Mouse (Mus musculus) hindbrain, embryonic 15.5 days (tissue): ENCODE data around the gene Gm7971. TPM values are rescaled to one million over a fixed set of nuclear protein-coding genes. Genes with fewer than 3 reads are reported as not detected.
"Not testable (repeated sequence)": the region's sequence is repeated elsewhere in the genome, so short reads cannot be mapped to it uniquely, and the experiment has no call there.

Experiments
- ATAC-seq: fragments of 200-750 bp; cut with Nextera tagmentation; 2 replicates; pipeline ENCODE4 v1.8.0; 2017; ENCODE audit warnings: low read depth, moderate number of reproducible peaks, moderate TSS enrichment; ENCODE audit not compliant: low FRiP score
- H3K27ac ChIP-seq: fragments of 300-500 bp; sonication (generic); replicated peaks from 2 replicates; pipeline ENCODE4 v1.5.1; 2015; ENCODE audit warnings: mild to moderate bottlenecking, inconsistent platforms
- H3K27me3 ChIP-seq: fragments of 300-500 bp; sonication (generic); 2 replicates; pipeline ENCODE4 v1.6.1; 2015; ENCODE audit warnings: control low read depth, inconsistent platforms
- H3K36me3 ChIP-seq: fragments of 300-500 bp; sonication (generic); 2 replicates; pipeline ENCODE4 v1.6.1; 2015; ENCODE audit warnings: control low read depth, inconsistent platforms
- H3K4me1 ChIP-seq: fragments of 300-500 bp; sonication (generic); replicated peaks from 2 replicates; pipeline ENCODE4 v1.6.1; 2015; ENCODE audit warnings: control low read depth, inconsistent platforms
- H3K4me2 ChIP-seq: fragments of 300-500 bp; sonication (generic); 2 replicates; pipeline ENCODE4 v1.6.1; 2015; ENCODE audit warnings: moderate library complexity, mild to moderate bottlenecking, inconsistent platforms
- H3K4me3 ChIP-seq: fragments of 300-500 bp; sonication (generic); 2 replicates; pipeline ENCODE4 v1.5.1; 2015; ENCODE audit warnings: mild to moderate bottlenecking, inconsistent platforms
- H3K9ac ChIP-seq: fragments of 300-500 bp; sonication (generic); 2 replicates; pipeline ENCODE4 v1.6.1; 2015; ENCODE audit warnings: inconsistent platforms
- H3K9me3 ChIP-seq: fragments of 300-500 bp; sonication (generic); 2 replicates; pipeline ENCODE4 v1.6.1; 2016; ENCODE audit warnings: control low read depth, inconsistent platforms
- WGBS: fragments of 180-500 bp; shearing (Covaris S2); methylation state at CpG from one replicate; pipeline ENCODE4 v1.1.7; 2015; 5-methylcytosine and 5-hydroxymethylcytosine counted together
- polyA plus RNA-seq: library from polyadenylated mRNA; unstranded; fragments of >200 nt; fragmentation: Nextera tagmentation; extraction: Ambion mirVana; gene quantifications from 2 replicates; pipeline ENCODE4 v1.2.1, GENCODE M21; 2015

Gene Gm7971
- not detected in 2 replicates for polyA plus RNA-seq

DNA sequence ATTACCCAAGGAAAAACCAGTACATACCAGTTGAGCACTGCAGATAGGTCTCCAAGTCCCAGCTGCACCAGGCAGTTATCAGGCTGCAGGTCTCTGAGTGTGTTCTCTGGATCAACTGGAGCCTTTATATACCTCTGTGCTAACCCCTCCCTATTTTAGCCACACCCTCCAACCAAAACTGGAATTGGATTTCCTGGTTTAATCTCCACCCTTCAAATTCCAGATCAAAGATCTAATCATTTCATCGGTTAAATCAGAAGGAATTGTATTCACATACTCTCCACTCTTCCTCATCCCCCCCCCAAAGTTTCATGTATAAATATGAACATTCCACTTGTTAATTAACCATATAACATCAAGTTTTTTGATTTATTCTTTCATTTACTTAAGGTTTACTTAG lies at the start of gene Gm7971:
Gm7971 (minus strand) TSS at position 101 of the 400 bp plus-strand sequence.
- H3K4me1 ChIP-seq, ATAC-seq, H3K9ac ChIP-seq, H3K9me3 ChIP-seq, H3K36me3 ChIP-seq, H3K27ac ChIP-seq, H3K27me3 ChIP-seq, H3K4me2 ChIP-seq, H3K4me3 ChIP-seq: not testable (repeated sequence)
- WGBS = no CpG with 5 or more reads among the region's 1 CpGs

Other genes starting within 250 kb of the Gm7971 start
- gene D5Ertd577e, start 138.1 kb downstream of the Gm7971 start, polyA plus RNA-seq = not detected in 2 replicates
- not detected in 2 replicates for gene Gm3286, start 84.1 kb downstream of the Gm7971 start, polyA plus RNA-seq
- gene Gm7978, start 141.3 kb upstream of the Gm7971 start, polyA plus RNA-seq = not detected in 2 replicates
- gene Gm7982, start 147.1 kb upstream of the Gm7971 start, polyA plus RNA-seq = not detected in 2 replicates
- not detected in 2 replicates for gene E330014E10Rik, start 181.1 kb upstream of the Gm7971 start, polyA plus RNA-seq